Mouse (Mus musculus) splenic B cell, adult 2 months (primary cell): ENCODE measurements around the gene Lin28b.

Source experiments
- DNase-seq: peaks from one replicate; pipeline ENCODE4 v3.0.0-alpha.2; 2011; ENCODE audit warnings: low read depth, low spot score
- H3K27me3 ChIP-seq: 2 replicates; pipeline ENCODE4 v1.6.1; 2012; ENCODE audit warnings: mild to moderate bottlenecking, low read length, moderate library complexity, mixed read lengths; ENCODE audit not compliant: control insufficient read depth, poor library complexity, insufficient read depth, severe bottlenecking
- H3K36me3 ChIP-seq: 2 replicates; pipeline ENCODE4 v1.6.1; 2012; ENCODE audit warnings: mild to moderate bottlenecking, low read length, moderate library complexity, mixed read lengths; ENCODE audit not compliant: control insufficient read depth, poor library complexity, insufficient read depth, severe bottlenecking

Lin28b gene

DNA sequence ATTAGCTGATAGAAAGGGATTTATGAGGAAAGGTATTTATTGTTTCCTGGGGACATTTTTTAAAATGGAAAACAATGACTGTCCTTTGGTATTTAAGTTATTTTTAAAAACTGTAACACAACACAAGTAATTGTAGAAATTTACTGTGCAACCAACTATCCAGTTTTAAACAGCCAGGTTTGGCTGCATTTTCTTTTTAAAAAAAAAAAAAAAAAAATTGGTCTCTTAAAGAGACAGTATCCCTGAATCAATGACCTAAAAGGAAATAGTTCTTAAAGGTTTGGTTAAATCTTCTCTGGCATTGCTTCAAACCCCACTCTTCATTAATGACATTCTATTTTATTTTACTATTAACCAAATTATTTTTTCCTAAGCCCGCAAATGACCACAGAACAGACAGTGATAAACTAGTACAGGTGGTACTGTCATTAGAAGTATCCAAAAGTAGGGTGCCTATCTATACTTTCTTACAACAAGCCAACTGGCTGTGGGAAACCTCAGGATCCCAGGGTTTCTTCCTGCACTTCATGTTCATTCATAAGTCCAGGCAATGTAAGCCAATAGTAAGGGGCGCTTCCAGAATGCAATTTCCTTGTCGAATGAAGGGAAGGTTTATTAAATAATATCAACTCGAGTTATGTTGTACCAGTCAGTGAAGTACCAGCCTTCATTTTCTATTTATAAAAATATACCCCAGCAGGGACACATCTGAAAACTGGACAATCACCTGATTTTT is 17.8 kb downstream of the Lin28b start:
- H3K36me3 ChIP-seq, result no peaks in the 10 kb centered on the region
- DNase-seq, result no peak

DNA sequence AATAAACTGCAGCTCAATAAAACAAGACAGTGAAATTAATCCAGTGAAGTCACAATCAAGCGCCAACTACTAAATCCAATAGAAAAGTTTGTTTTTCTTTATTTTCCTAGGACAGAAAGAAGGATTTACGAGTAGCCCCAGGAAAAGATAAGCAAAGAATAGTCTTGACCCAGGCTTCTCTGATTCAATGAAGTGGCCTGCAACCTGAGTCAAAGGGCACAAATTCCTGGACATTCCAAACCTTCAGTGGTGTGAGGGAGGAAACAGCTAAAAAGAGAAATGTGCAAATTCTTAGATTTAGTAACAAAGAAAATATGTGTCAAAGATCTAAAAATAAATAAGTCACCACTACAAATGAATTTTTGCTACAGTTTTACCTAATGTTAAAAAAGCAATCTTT is 27.6 kb downstream of the Lin28b start:
- DNase-seq, result no peak
- Histone ChIP-seq H3K36me3 (no peaks in the 10 kb centered on the region), H3K27me3 (no peaks in the 10 kb centered on the region)

More for the DNA sequence above, 17.8 kb downstream of the Lin28b start:
- peaks cover 3% of the 10 kb centered on the region for H3K27me3 ChIP-seq

DNA sequence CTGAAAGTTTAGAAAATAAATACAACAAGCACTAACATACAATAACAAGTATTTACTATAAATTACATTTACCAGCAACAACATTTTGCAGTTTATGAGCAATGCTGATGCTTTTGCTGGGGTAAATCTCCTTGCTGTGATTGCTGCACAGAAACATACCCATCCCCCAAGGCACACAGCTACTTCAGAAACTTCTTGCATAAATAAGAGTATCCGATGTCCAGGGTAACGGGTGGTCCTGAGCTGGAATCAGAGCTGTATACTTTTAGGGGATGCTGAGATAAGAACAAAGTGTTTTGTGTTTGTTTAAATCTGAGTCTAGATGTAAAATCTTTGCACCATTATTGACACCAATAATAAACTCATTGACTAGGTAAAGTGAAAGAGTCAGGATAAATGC is 28.1 kb downstream of the Lin28b start:
- DNase-seq, result no peak
- H3K27me3 ChIP-seq, result no peaks in the 10 kb centered on the region
- H3K36me3 ChIP-seq, result no peaks in the 10 kb centered on the region

DNA sequence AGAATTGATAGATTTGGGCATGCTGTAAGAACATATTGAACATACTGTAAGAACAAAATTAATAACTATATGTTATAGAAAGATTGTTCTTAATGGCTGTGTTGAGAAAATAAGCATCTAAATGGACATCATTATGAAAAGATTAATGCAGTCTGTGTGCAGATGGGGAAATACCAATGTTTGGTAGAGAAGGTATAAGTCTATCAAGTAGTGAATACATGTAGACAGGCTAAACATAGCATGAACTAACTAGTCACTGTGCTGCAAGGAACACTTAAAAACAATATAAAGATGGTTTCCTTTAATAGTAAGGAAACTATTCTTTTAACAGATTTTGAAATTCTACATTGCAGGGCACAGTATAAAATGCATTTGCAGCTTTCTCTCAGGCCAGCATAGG is 39.6 kb downstream of the Lin28b start:
- DNase-seq, result no peak
- no peaks in the 10 kb centered on the region for H3K36me3 ChIP-seq
- H3K27me3 ChIP-seq, result no peaks in the 10 kb centered on the region

DNA sequence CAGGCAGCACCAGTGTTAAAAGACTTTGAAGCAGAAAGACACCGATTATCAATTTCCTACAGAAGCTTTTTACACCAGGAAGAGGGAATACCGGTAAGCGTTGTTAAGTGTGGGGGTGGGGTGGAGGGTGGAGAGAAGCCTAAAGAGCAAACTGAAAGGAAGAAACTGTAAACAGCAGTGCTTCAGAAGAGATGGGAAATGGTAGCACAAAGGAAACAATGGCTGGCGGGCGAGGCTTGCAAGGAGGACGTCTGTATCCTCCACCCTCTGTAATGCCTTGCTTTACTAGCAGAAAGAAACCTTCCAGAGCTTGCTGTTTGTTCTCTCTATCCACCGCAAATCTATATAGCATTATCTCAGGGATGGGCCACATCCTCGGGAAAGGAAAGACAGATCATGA is 40.0 kb downstream of the Lin28b start:
- no peaks in the 10 kb centered on the region for H3K36me3 ChIP-seq
- no peaks in the 10 kb centered on the region for H3K27me3 ChIP-seq
- DNase-seq, result no peak

DNA sequence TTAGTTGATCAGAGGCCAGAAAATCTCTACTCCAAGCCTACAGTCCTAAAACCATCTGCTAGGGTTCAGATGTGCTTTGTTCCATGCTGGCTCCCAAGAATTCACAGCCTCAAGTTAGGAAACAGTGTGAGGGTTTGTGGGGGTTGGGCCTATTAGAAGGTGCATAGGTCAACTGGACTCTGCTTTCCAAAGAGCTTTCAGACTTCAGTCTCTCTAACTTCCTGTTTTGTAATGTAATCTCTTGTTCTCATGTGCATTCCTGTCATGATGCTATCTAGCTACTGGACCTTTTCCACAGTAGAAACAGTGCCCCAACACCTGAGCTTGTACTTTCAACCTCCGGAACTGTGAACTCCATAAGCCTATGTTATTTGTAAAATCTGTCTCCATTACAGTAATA is 63.8 kb downstream of the Lin28b start:
- H3K36me3 ChIP-seq, result no peaks in the 10 kb centered on the region
- no peak for DNase-seq
- no peaks in the 10 kb centered on the region for H3K27me3 ChIP-seq

DNA sequence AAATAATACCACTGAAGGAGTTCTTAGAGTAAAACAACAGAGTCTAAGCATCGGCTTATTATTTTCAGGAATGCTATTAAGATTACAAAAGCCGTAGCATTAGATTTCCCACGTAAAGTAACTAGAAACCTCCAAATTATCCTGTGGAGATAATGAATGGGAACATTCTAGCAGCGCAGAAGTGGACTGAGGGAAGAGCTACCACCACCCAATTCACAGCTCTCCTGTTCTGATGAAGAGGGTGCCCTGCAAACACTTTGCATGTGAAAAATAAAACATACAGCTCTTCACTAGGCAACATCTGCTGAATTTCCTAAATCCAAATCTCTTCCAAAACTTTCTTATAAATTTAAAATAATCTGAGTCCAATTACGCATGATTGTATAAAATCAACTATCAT is 74.1 kb downstream of the Lin28b start:
- no peaks in the 10 kb centered on the region for H3K36me3 ChIP-seq
- H3K27me3 ChIP-seq, result no peaks in the 10 kb centered on the region
- DNase-seq, result no peak

DNA sequence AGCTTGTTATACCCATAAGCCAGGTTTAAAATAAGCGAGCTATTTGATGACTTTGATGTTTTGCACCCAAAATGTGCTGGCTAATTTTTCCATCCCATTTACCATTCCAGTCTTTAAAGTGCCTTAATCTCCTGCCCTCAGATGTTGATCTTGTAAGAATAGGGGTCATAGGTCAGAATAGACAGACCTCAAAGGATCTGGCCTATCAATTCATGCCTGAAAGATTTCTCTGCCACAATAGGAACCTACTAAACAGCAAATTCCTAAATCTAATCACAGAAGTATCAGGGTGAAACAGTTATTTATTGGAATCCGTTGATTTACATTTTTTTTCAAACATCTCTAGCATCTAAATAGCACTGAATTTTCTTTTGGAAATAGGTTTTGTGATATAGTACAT is 74.5 kb downstream of the Lin28b start:
- DNase-seq, result no peak
- no peaks in the 10 kb centered on the region for H3K36me3 ChIP-seq
- no peaks in the 10 kb centered on the region for H3K27me3 ChIP-seq

DNA sequence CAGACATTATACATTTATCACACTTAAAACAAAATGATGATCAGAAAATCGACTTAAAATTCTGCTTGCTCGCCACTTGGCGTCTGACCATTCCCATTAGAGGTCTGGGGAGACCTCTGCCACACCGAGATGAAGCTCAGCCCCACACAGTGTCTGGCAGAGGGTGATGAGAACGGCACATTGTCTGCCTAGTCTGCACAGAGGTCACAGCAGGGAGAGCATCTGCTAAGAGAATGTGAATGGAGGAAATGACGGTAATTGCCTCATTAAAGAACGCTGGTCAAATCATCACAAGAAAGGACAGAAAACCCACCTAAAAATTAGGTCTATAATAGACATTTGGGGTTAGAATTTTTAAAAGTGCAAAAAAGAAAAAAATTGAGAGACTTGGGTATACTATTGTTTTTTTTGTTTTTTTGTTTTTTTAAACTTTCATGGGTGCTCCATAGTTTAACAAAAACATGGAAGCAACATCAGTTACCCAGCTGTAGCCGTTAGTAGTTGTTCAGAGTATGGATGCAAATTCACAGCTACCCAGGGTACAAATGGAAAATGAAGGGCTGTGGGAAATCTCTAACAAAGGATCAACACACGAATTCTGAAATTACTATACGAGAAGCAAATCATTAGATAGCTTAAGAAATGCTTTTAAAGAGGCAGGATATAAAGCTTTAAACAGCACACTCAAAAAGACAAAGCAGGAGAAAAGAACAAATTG is 75.4 kb downstream of the Lin28b start:
- DNase-seq, result no peak
- Histone ChIP-seq H3K27me3 (no peaks in the 10 kb centered on the region), H3K36me3 (no peaks in the 10 kb centered on the region)

DNA sequence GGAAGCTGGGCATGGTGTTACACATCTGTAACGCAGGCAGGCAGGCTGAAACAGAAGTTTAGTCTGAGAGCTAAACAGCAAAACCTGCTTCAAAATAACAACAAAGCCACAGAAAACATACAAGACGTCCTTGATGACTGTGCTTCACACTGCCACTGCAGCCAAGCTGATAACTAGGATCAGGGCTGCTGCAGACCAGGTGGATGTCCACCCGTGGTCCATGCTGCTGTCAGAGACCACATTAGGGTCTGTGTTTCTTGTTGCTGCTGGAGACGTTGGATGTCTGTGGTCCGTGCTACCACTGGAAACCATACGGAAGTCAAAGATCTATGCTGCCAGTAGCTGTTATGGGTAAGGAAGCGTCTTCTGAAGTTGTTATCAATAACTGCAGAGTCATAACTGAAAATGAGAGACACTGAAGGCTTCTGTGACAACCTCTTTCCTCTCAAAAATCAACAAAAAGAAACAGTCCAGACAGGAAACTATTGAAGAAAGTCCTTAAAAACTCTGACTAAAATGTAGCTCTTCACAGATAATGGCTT is 86.4 kb downstream of the Lin28b start:
- Histone ChIP-seq H3K27me3 (no peaks in the 10 kb centered on the region), H3K36me3 (no peaks in the 10 kb centered on the region)
- no peak for DNase-seq

DNA sequence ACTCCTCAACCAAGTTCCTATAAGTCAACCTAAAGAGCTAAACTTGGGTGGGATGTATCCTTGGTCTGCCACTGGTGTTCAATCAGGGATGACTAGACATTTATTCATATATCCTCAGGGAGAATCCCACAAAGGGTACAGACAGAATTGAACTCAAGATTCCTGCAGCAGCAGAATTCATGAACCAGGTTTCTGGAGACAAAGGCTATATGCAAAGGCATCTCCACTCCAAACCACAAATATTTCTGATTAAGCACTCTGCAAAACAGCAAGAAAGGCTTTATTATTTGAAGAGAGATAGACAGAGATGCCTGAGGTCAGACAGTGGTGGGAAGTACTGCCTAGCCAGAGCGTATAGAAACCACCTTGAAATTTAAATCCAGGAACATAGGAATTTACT is 88.0 kb downstream of the Lin28b start:
- DNase-seq, result no peak

DNA sequence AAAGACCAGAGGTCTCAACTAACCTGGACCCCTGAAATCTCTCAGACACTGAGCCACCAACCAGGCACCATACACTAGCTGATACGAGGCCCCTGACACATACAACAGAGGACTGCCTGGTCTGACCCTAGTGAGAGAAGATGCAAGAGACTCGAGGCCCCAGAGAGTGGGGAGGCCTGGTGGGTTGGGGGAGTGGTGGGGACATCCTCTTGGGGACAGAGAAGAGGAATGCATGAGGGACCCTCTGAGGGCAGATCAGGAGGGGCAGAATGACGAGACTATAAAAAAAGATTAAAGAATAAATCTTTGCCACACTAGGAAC is 103.6 kb downstream of the Lin28b start:
- no peak for DNase-seq
- Histone ChIP-seq H3K27me3 (no peaks in the 10 kb centered on the region), H3K36me3 (no peaks in the 10 kb centered on the region)

More for the DNA sequence above, 88.0 kb downstream of the Lin28b start:
- H3K27me3 ChIP-seq, result no peaks in the 10 kb centered on the region
- no peaks in the 10 kb centered on the region for H3K36me3 ChIP-seq

DNA sequence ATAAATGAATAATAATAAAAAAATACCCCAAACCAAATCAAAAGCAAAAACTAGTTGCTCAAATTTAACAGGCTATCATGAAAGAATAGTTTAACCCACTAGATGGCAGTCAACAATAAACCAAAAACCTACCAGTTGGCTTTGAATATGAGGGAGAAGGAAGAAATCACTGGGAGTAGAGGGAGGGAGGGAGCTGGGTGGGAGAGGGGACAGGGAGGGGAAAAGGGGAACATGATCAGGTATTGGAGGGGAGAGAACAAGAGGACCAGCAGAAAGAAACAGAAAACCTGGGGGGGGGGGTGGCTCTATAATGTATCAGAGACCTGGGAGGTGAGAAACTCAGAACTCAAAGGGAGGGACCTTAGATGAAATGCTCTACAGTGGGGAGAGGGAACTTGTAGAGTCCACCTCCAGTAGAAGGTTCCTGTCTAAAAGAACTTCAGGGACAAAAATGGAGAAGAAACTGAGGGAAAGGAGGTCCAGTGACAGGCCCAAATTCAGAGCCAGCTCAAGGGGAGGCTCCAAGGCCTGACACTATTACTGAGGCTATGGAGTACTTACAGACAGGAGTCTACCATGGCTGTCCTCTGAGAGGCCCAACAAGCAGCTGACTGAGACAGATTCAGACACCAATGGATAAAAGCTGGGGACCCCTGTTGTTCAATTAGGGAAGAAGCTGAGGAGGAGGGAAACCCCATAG is 104.1 kb downstream of the Lin28b start:
- no peaks in the 10 kb centered on the region for H3K27me3 ChIP-seq
- H3K36me3 ChIP-seq, result no peaks in the 10 kb centered on the region
- no peak for DNase-seq

DNA sequence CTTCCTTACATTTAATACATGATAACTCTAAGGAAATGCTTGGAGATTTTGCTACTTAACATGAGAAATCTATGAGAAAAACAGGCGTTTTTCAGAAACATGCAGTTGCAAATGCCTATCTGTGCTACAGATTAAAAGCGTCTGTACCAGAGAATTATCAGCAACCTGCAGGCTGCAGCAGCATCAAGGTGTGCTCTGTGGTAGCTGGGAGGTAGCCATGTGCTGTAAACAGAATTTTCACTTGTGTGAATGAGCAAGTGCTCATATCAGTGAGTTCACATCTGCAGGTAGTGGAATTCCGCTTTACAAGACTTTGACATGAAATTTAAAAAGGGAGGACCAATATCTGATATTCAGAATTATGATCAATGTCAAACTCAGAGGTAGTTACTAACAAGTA is 107.9 kb downstream of the Lin28b start:
- H3K27me3 ChIP-seq, result no peaks in the 10 kb centered on the region
- no peak for DNase-seq

More for the DNA sequence above, 107.9 kb downstream of the Lin28b start:
- H3K36me3 ChIP-seq, result no peaks in the 10 kb centered on the region
